Mouse (Mus musculus): ENCODE data around the gene Olfr709-ps1. TPM values are rescaled to one million over a fixed set of nuclear protein-coding genes. Genes with fewer than 3 reads are reported as not detected.

Gene Olfr709-ps1
- polyA plus RNA-seq, 1 experiment from 2014 or later, result not detected

Other genes starting within 250 kb of the Olfr709-ps1 start
- gene Olfr694, start 240.4 kb downstream of the Olfr709-ps1 start, polyA plus RNA-seq (2016; fragmentation: Nextera tagmentation; extraction: Ambion mirVana), result not detected in 2 replicates
- gene Olfr695, start 215.8 kb downstream of the Olfr709-ps1 start, polyA plus RNA-seq (2016; fragmentation: Nextera tagmentation; extraction: Ambion mirVana), result not detected in 2 replicates
- gene Olfr697, start 189.8 kb downstream of the Olfr709-ps1 start, polyA plus RNA-seq (2016; fragmentation: Nextera tagmentation; extraction: Ambion mirVana), result not detected in 2 replicates
- not detected in 2 replicates for gene Olfr698, start 176.8 kb downstream of the Olfr709-ps1 start, polyA plus RNA-seq (2016; fragmentation: Nextera tagmentation; extraction: Ambion mirVana)
- gene Olfr699, start 139.0 kb downstream of the Olfr709-ps1 start, polyA plus RNA-seq (2016; fragmentation: Nextera tagmentation; extraction: Ambion mirVana), result not detected in 2 replicates
- not detected in 2 replicates for gene Olfr700, start 123.4 kb downstream of the Olfr709-ps1 start, polyA plus RNA-seq (2016; fragmentation: Nextera tagmentation; extraction: Ambion mirVana)
- gene Olfr701, start 118.1 kb downstream of the Olfr709-ps1 start, polyA plus RNA-seq (2016; fragmentation: Nextera tagmentation; extraction: Ambion mirVana), result not detected in 2 replicates
- gene Olfr702, start 98.3 kb downstream of the Olfr709-ps1 start, polyA plus RNA-seq (2016; fragmentation: Nextera tagmentation; extraction: Ambion mirVana), result not detected in 2 replicates
- not detected in 2 replicates for gene Olfr703, start 88.9 kb downstream of the Olfr709-ps1 start, polyA plus RNA-seq (2016; fragmentation: Nextera tagmentation; extraction: Ambion mirVana)
- gene Olfr704, start 69.0 kb downstream of the Olfr709-ps1 start, polyA plus RNA-seq (2016; fragmentation: Nextera tagmentation; extraction: Ambion mirVana), result not detected in 2 replicates
- not detected in 2 replicates for gene Olfr705, start 55.3 kb downstream of the Olfr709-ps1 start, polyA plus RNA-seq (2016; fragmentation: Nextera tagmentation; extraction: Ambion mirVana)
- not detected in 2 replicates for gene Olfr706, start 44.1 kb downstream of the Olfr709-ps1 start, polyA plus RNA-seq (2016; fragmentation: Nextera tagmentation; extraction: Ambion mirVana)
- not detected in 2 replicates for gene Olfr707, start 31.0 kb downstream of the Olfr709-ps1 start, polyA plus RNA-seq (2016; fragmentation: Nextera tagmentation; extraction: Ambion mirVana)
- gene Olfr1532-ps1, start 24.2 kb downstream of the Olfr709-ps1 start, polyA plus RNA-seq (2016; fragmentation: Nextera tagmentation; extraction: Ambion mirVana), result not detected in 2 replicates
- not detected in 2 replicates for gene Olfr710, start 16.1 kb upstream of the Olfr709-ps1 start, polyA plus RNA-seq (2016; fragmentation: Nextera tagmentation; extraction: Ambion mirVana)
- not detected in 2 replicates for gene Olfr6, start 31.7 kb upstream of the Olfr709-ps1 start, polyA plus RNA-seq (2016; fragmentation: Nextera tagmentation; extraction: Ambion mirVana)
- not detected in 2 replicates for gene Olfr711, start 43.2 kb upstream of the Olfr709-ps1 start, polyA plus RNA-seq (2016; fragmentation: Nextera tagmentation; extraction: Ambion mirVana)
- not detected in 2 replicates for gene Olfr2, start 73.9 kb upstream of the Olfr709-ps1 start, polyA plus RNA-seq (2016; fragmentation: Nextera tagmentation; extraction: Ambion mirVana)
- gene Olfr713, start 99.0 kb upstream of the Olfr709-ps1 start, polyA plus RNA-seq (2016; fragmentation: Nextera tagmentation; extraction: Ambion mirVana), result not detected in 2 replicates
- not detected in 2 replicates for gene Olfr714, start 138.8 kb upstream of the Olfr709-ps1 start, polyA plus RNA-seq (2016; fragmentation: Nextera tagmentation; extraction: Ambion mirVana)
- not detected in 2 replicates for gene Olfr17, start 161.0 kb upstream of the Olfr709-ps1 start, polyA plus RNA-seq (2016; fragmentation: Nextera tagmentation; extraction: Ambion mirVana)
- gene Olfr715b, start 178.2 kb upstream of the Olfr709-ps1 start, polyA plus RNA-seq (2016; fragmentation: Nextera tagmentation; extraction: Ambion mirVana), result not detected in 2 replicates
- not detected in 2 replicates for gene Olfr715, start 198.9 kb upstream of the Olfr709-ps1 start, polyA plus RNA-seq (2016; fragmentation: Nextera tagmentation; extraction: Ambion mirVana)
- gene Olfr716, start 206.1 kb upstream of the Olfr709-ps1 start, polyA plus RNA-seq (2016; fragmentation: Nextera tagmentation; extraction: Ambion mirVana), result not detected in 2 replicates
- gene Nlrp14, start 234.8 kb upstream of the Olfr709-ps1 start, polyA plus RNA-seq (2016; fragmentation: Nextera tagmentation; extraction: Ambion mirVana), result not detected in 2 replicates

Data from heart, embryonic 12.5 days (tissue).